Mouse (Mus musculus): Measurements from ENCODE around the gene Mfng. TPM values are rescaled to one million over a fixed set of nuclear protein-coding genes. Genes with fewer than 3 reads are reported as not detected.

Gene Mfng
- polyA plus RNA-seq, 1 experiment from 2014 or later = 7.2 TPM

DNA sequence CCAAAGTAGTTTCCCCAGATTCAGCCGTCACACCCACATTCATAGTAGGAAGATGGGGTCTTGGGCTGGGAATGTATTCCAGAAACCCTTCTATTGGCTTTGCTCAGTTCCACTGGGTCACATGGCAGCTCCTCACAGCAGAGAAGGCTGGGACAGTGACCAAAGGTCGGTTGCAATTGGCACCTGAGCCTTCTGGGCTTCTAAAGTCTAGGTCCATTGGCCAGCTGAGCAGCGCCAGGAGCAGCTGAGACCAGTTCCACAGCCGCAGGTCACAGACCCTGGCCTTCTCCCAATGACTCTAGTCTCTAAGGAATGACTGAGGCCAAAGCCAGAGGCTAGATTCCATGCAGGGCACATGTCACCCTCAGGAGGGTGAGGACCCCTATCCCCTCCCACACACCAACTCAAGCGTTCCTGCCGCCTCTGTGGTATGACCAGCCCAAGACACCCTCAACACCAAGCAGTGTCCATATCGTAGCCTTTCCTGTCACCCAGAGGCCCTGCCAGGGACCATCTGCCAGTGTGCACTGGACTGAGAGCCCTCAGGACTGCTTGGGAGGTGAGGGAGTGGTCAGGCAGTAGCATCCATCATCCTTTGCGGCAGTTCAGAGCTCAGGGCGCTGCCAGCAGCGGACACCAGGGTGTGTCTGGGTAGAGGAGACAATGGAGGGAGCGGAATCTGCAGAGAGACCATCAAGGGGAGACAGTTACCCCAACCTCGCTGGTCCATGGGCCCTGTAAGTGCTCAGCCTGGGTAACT is 17.1 kb downstream of the Mfng start:
- Histone ChIP-seq H3K4me1 (replicated peaks; ENCODE audit: control insufficient read depth, insufficient read depth) (no peaks in the 10 kb centered on the region), H3K36me3 (ENCODE audit: control insufficient read depth, insufficient read depth, low read length) (no peaks in the 10 kb centered on the region), H3K27me3 (ENCODE audit: control insufficient read depth, insufficient read depth, low read length) (no peaks in the 10 kb centered on the region), H3K4me3 (ENCODE audit: low read depth, low read length) (no peak overlapping the region), H3K4me2 (replicated peaks; ENCODE audit: low read depth) (no peak overlapping the region), H3K27ac (replicated peaks) (no peak overlapping the region), H3K9ac (ENCODE audit: low read length) (no peak overlapping the region), H3K9me3 (ENCODE audit: control insufficient read depth, low read length) (no peaks in the 10 kb centered on the region)
- ATAC-seq (ENCODE audit: low FRiP score, low TSS enrichment) (no peak), DNase-seq (ENCODE audit: low spot score) (no peak)
- no peak for TF ChIP-seq CTCF (IDR thresholded peaks at IDR 0.05; ENCODE audit: low read depth)
- no peak for TF ChIP-seq EP300 (optimal IDR thresholded peaks at IDR 0.05)
- WGBS = 55% methylated on average over 12 of the region's 12 CpGs

DNA sequence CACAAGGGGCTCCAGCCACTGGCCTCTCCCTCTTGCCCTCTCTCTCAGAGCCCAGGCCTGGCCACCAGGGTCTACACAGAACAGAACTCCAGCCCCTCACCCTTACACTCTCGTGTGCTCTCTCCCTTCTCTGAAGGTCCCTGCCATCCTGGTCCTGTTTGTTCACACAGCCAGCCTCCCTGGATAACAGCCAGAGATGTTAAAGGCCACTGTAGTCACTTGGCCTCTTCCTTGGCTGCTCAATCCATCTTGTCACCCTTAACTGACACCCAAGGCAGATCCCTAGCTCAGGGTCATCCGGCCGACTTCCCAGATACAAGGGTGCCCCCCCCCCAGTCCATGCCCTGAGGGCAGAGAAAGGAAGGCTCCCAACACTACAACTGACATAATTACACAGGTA is 18.0 kb downstream of the Mfng start:
- Histone ChIP-seq H3K4me3 (ENCODE audit: low read depth, low read length) (no peak overlapping the region), H3K9ac (ENCODE audit: low read length) (no peak overlapping the region), H3K9me3 (ENCODE audit: control insufficient read depth, low read length) (no peaks in the 10 kb centered on the region), H3K27ac (replicated peaks) (no peak overlapping the region), H3K27me3 (ENCODE audit: control insufficient read depth, insufficient read depth, low read length) (no peaks in the 10 kb centered on the region), H3K36me3 (ENCODE audit: control insufficient read depth, insufficient read depth, low read length) (no peaks in the 10 kb centered on the region), H3K4me1 (replicated peaks; ENCODE audit: control insufficient read depth, insufficient read depth) (no peaks in the 10 kb centered on the region), H3K4me2 (replicated peaks; ENCODE audit: low read depth) (no peak overlapping the region)
- DNase-seq (ENCODE audit: low spot score) = no peak
- no peak for ATAC-seq (ENCODE audit: low FRiP score, low TSS enrichment)
- TF ChIP-seq CTCF (IDR thresholded peaks at IDR 0.05; ENCODE audit: low read depth) (no peak), EP300 (optimal IDR thresholded peaks at IDR 0.05) (no peak)
- 48% methylated on average over 3 of the region's 3 CpGs for WGBS

DNA sequence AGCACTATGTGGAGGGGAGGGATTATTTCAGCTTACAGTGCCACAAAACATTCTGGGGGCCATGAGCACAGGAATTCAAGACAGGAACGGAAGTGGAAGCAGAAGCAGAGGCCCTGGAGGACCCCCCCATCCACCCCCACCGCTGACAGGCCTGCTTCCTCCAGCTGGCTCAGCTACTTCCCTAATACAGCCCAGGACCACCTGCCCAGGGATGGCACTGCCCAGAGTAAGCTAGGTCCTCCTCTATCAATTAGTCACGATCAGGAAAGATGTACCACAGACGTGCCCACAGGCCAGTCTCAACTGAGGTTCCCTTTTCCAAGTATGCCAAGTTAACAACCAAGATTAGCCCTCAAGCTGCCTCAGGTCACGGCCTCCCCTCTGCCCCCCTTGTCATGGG is 19.1 kb downstream of the Mfng start:
- Histone ChIP-seq H3K27me3 (ENCODE audit: control insufficient read depth, insufficient read depth, low read length) (no peaks in the 10 kb centered on the region), H3K9me3 (ENCODE audit: control insufficient read depth, low read length) (no peaks in the 10 kb centered on the region), H3K36me3 (ENCODE audit: control insufficient read depth, insufficient read depth, low read length) (no peaks in the 10 kb centered on the region), H3K4me3 (ENCODE audit: low read depth, low read length) (no peak overlapping the region), H3K4me1 (replicated peaks; ENCODE audit: control insufficient read depth, insufficient read depth) (no peaks in the 10 kb centered on the region), H3K27ac (replicated peaks) (no peak overlapping the region), H3K9ac (ENCODE audit: low read length) (no peak overlapping the region), H3K4me2 (replicated peaks; ENCODE audit: low read depth) (no peak overlapping the region)
- TF ChIP-seq EP300 (optimal IDR thresholded peaks at IDR 0.05) = no peak
- TF ChIP-seq CTCF (IDR thresholded peaks at IDR 0.05; ENCODE audit: low read depth) = no peak
- no peak for ATAC-seq (ENCODE audit: low FRiP score, low TSS enrichment)
- WGBS = 75% methylated on average over 5 of the region's 5 CpGs
- DNase-seq (ENCODE audit: low spot score) = no peak

DNA sequence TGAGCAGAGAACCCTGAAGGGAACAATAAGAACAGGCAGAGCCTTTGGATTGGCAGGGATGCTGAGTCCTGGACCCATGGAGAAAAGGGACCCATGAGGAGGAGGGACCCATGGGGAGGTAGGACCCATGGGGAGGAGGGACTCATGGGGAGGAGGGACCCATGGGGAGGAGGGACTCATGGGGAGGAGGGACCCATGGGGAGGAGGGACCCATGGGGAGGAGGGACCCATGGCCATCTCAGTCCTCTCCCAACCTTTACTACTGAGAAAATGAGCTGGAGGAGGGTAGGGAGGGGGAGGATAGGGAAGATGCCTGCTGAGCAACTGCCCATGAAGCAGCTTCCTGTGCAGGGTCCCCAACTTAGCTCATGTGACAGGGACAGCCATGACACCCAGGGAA is 20.3 kb downstream of the Mfng start:
- TF ChIP-seq CTCF (IDR thresholded peaks at IDR 0.05; ENCODE audit: low read depth) = no peak
- no peak for TF ChIP-seq EP300 (optimal IDR thresholded peaks at IDR 0.05)

DNA sequence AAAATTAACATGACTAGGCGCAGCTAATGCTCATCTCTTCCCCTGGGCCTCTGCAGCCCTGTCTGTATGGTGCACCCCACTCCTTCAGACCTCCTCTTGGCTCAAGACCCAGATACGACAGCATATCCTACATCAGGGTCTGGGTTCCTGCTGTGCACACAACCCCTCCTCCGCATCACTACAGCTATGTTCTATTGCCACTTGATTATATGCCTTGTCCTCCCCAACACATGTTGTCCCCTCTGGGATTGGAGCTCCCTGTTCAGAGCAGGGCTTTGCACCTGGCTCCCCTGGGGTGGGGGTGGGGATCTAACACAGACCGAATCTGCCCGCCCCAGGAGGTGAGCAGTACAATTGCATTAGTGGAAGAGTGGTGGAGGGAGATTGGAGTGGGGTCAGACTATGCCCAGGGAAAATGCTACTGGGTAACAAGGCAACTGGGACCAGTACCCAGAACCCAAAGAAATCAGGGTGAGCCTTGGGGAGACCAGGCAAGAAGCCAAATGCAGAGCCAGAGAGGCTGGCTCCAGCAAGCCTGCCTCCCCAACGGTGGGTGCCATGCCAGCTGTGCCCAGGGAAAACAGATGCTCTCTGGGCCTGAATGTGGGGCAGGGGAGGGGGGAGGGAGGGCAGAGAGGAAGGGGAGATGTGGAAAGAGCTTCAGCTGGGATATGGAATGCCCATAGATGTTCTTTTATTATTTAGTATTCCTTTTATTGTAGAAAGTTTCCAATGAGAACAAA is 22.5 kb downstream of the Mfng start:
- TF ChIP-seq CTCF (IDR thresholded peaks at IDR 0.05; ENCODE audit: low read depth) (no peak), EP300 (optimal IDR thresholded peaks at IDR 0.05) (no peak)
- DNase-seq (ENCODE audit: low spot score) = no peak
- Histone ChIP-seq H3K36me3 (ENCODE audit: control insufficient read depth, insufficient read depth, low read length) (no peaks in the 10 kb centered on the region), H3K4me3 (ENCODE audit: low read depth, low read length) (no peak overlapping the region), H3K4me1 (replicated peaks; ENCODE audit: control insufficient read depth, insufficient read depth) (no peaks in the 10 kb centered on the region), H3K27ac (replicated peaks) (no peak overlapping the region), H3K27me3 (ENCODE audit: control insufficient read depth, insufficient read depth, low read length) (no peaks in the 10 kb centered on the region), H3K9me3 (ENCODE audit: control insufficient read depth, low read length) (no peaks in the 10 kb centered on the region), H3K4me2 (replicated peaks; ENCODE audit: low read depth) (no peak overlapping the region), H3K9ac (ENCODE audit: low read length) (no peak overlapping the region)
- no peak for ATAC-seq (ENCODE audit: low FRiP score, low TSS enrichment)
- 57% methylated on average over 6 of the region's 6 CpGs for WGBS

More for the DNA sequence above, 20.3 kb downstream of the Mfng start:
- Histone ChIP-seq H3K27ac (replicated peaks) (no peak overlapping the region), H3K27me3 (ENCODE audit: control insufficient read depth, insufficient read depth, low read length) (no peaks in the 10 kb centered on the region), H3K4me2 (replicated peaks; ENCODE audit: low read depth) (no peak overlapping the region), H3K4me3 (ENCODE audit: low read depth, low read length) (no peak overlapping the region), H3K9ac (ENCODE audit: low read length) (no peak overlapping the region), H3K9me3 (ENCODE audit: control insufficient read depth, low read length) (no peaks in the 10 kb centered on the region), H3K4me1 (replicated peaks; ENCODE audit: control insufficient read depth, insufficient read depth) (no peaks in the 10 kb centered on the region), H3K36me3 (ENCODE audit: control insufficient read depth, insufficient read depth, low read length) (no peaks in the 10 kb centered on the region)
- DNase-seq (ENCODE audit: low spot score) = no peak
- no peak for ATAC-seq (ENCODE audit: low FRiP score, low TSS enrichment)

DNA sequence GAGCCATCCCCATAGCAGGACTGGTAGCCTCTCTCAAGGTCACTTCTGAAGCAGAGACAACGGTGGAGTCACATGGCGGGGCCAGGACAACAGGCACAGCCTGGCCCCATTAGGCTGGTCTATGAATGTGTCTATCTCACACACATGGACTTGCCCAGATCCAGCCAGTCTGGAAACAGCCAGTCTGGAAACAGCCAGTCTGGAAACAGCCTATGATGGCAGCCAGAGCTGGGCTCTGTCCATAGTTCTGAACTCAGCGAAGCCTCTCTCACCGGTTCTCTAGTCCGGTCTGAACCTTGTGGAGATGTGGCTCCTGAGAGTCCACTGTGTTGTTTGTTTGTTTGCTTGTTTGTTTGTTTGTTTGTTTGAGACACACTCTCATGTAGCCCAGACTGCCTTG is 23.4 kb downstream of the Mfng start:
- Histone ChIP-seq H3K4me2 (replicated peaks; ENCODE audit: low read depth) (no peak overlapping the region), H3K36me3 (ENCODE audit: control insufficient read depth, insufficient read depth, low read length) (no peaks in the 10 kb centered on the region), H3K9me3 (ENCODE audit: control insufficient read depth, low read length) (no peaks in the 10 kb centered on the region), H3K4me3 (ENCODE audit: low read depth, low read length) (no peak overlapping the region), H3K27me3 (ENCODE audit: control insufficient read depth, insufficient read depth, low read length) (no peaks in the 10 kb centered on the region), H3K27ac (replicated peaks) (no peak overlapping the region), H3K4me1 (replicated peaks; ENCODE audit: control insufficient read depth, insufficient read depth) (no peaks in the 10 kb centered on the region), H3K9ac (ENCODE audit: low read length) (no peak overlapping the region)
- WGBS = 36% methylated on average over 5 of the region's 5 CpGs
- DNase-seq (ENCODE audit: low spot score) = peak; percentile 48
- no peak for TF ChIP-seq EP300 (optimal IDR thresholded peaks at IDR 0.05)
- no peak for TF ChIP-seq CTCF (IDR thresholded peaks at IDR 0.05; ENCODE audit: low read depth)
- no peak for ATAC-seq (ENCODE audit: low FRiP score, low TSS enrichment)
